Mouse (Mus musculus) lung, embryonic 16.5 days (tissue): ENCODE data around the gene Bbs9. TPM values are rescaled to one million over a fixed set of nuclear protein-coding genes. Genes with fewer than 3 reads are reported as not detected.

Experiments
- ATAC-seq: fragments of 200-750 bp; cut with Nextera tagmentation; 2 replicates; pipeline ENCODE4 v1.8.0; 2017; ENCODE audit warnings: low read depth, mild to moderate bottlenecking, moderate library complexity
- H3K27ac ChIP-seq: fragments of 300-500 bp; sonication (generic); 2 replicates; pipeline ENCODE4 v1.5.1; 2014; ENCODE audit warnings: mild to moderate bottlenecking, control low read depth, low read length
- H3K27me3 ChIP-seq: fragments of 300-500 bp; sonication (generic); 2 replicates; pipeline ENCODE4 v1.6.1; 2014; ENCODE audit warnings: low read depth, low read length, mixed read lengths; ENCODE audit not compliant: control insufficient read depth, insufficient read depth
- H3K36me3 ChIP-seq: fragments of 300-500 bp; sonication (generic); 2 replicates; pipeline ENCODE4 v1.6.1; 2014; ENCODE audit warnings: low read length; ENCODE audit not compliant: control insufficient read depth, insufficient read depth
- H3K4me1 ChIP-seq: fragments of 300-500 bp; sonication (generic); replicated peaks from 2 replicates; pipeline ENCODE4 v1.6.1; 2014; ENCODE audit warnings: low read length, mixed read lengths; ENCODE audit not compliant: control insufficient read depth, insufficient read depth
- H3K4me2 ChIP-seq: fragments of 300-500 bp; sonication (generic); 2 replicates; pipeline ENCODE4 v1.6.1; 2014; ENCODE audit warnings: low read depth, low read length, control low read depth
- H3K4me3 ChIP-seq: fragments of 300-500 bp; sonication (generic); 2 replicates; pipeline ENCODE4 v1.5.1; 2014; ENCODE audit warnings: mild to moderate bottlenecking, low read length, control low read depth
- H3K9ac ChIP-seq: fragments of 300-500 bp; sonication (generic); 2 replicates; pipeline ENCODE4 v1.6.1; 2014; ENCODE audit warnings: low read length, control low read depth
- H3K9me3 ChIP-seq: fragments of 300-500 bp; sonication (generic); 2 replicates; pipeline ENCODE4 v1.6.1; 2016; ENCODE audit warnings: low read length; ENCODE audit not compliant: control insufficient read depth
- WGBS: fragments of 180-500 bp; shearing (Covaris S2); extraction: QIAGEN DNeasy Blood & Tissue Kit; methylation state at CpG from one replicate; pipeline ENCODE4 v1.1.7; 2014; 5-methylcytosine and 5-hydroxymethylcytosine counted together
- polyA plus RNA-seq: library from polyadenylated mRNA; unstranded; fragments of >200 nt; fragmentation: Nextera tagmentation; extraction: Ambion mirVana; gene quantifications from 2 replicates; pipeline ENCODE4 v1.2.1, GENCODE M21; 2015

Gene Bbs9
- polyA plus RNA-seq, 1 experiment from 2014 or later = 16.0 TPM

DNA sequence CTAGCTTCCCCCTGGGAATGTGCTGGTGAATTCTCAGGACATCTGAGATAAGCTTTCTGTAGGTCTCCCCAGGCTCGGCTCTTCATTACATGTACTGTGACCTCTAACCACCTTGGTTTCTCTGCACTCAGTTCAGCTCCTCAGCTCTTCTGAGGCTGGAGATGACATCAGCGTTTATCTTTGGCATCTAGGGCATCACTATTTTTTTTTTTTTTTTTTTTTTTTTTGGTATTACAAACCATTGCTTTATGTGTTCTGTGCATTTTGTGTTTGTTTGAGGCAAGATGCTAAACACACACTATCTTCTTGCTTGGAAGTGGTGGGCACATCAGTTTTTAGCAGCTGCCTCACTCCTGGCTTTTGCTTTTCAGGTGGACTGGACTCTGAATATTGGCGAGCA, 102.8 kb downstream of the Bbs9 start:
- Histone ChIP-seq H3K4me1 (peaks cover 4% of the 10 kb centered on the region; the same call in 1 of the 2 replicates), H3K9ac (no peak overlapping the region), H3K4me3 (no peak overlapping the region), H3K36me3 (no peaks in the 10 kb centered on the region), H3K9me3 (no peaks in the 10 kb centered on the region), H3K27ac (no peak overlapping the region), H3K4me2 (no peak overlapping the region), H3K27me3 (no peaks in the 10 kb centered on the region)
- WGBS = 78% methylated on average over 3 of the region's 3 CpGs
- ATAC-seq = no peak

DNA sequence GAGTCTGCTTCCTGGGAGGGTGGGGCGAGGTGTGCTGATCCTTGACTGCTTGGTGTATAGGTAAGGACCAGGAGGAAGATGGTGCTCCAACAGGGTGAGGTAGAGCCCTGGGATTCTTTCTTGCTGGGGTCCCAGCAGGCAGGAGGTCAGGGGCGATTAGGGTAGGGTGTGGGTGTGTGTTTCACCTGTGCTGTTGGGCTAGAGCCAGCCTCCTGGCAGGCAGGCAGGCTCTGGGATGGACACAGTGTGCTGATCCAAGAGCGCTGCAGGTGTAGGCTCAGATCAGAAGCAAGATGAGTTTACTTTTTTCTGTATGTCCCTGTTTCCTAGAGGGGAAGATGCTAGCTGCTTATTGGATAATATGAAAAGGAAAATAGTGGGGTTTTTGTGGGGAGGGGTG, 108.7 kb downstream of the Bbs9 start:
- no peaks in the 10 kb centered on the region for H3K9me3 ChIP-seq
- ATAC-seq = no peak
- H3K4me2 ChIP-seq = no peak overlapping the region
- 82% methylated on average over 3 of the region's 3 CpGs for WGBS
- no peak overlapping the region for H3K27ac ChIP-seq
- H3K27me3 ChIP-seq = no peaks in the 10 kb centered on the region
- no peaks in the 10 kb centered on the region for H3K4me1 ChIP-seq
- H3K36me3 ChIP-seq = no peaks in the 10 kb centered on the region
- H3K4me3 ChIP-seq = no peak overlapping the region
- H3K9ac ChIP-seq = no peak overlapping the region

DNA sequence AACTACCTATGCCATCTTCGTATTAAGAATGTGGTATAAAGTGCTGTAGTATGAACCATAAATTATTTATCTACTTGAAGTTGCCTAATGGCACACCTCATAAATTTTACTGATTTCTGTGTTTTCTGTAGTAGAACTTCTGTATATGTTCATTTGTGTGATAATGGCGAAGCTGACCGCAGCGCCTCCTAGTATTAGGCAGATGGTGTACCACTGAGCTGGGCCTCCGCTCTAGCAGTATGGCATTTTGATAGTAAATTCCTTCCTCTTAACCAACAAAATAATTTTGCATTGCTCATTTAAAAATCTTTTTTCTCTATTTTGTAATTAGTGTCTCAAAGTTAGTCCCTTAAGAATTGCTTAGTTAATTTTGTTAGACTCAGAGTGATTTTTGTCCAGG, 117.5 kb downstream of the Bbs9 start:
- WGBS = 84% methylated on average over 5 of the region's 5 CpGs
- Histone ChIP-seq H3K4me2 (no peak overlapping the region), H3K4me3 (no peak overlapping the region), H3K9me3 (no peaks in the 10 kb centered on the region), H3K36me3 (no peaks in the 10 kb centered on the region), H3K27ac (no peak overlapping the region), H3K9ac (no peak overlapping the region), H3K4me1 (no peaks in the 10 kb centered on the region), H3K27me3 (no peaks in the 10 kb centered on the region)
- no peak for ATAC-seq

DNA sequence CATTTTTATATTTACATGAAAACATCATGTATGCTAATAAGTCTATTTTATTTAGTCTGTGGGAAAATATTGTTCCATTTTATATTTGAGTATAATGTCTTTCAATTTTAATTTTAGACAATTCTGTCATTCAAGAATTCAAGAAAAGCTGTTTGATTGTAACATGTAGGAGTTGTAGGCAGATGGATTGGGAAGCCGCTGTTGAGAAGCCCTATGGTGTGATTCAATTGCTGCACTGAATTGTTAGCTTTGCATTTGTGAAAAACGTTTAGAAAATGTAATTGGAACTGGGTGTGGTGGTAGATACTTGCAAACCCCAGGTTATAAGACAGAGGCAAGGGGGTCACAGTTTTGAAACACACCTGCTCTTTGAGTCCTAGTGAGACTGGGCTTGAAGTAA, 121.1 kb downstream of the Bbs9 start:
- WGBS = 52% methylated on average over 2 of the region's 2 CpGs
- no peaks in the 10 kb centered on the region for H3K9me3 ChIP-seq
- no peak overlapping the region for H3K4me2 ChIP-seq
- no peak overlapping the region for H3K4me3 ChIP-seq
- H3K27ac ChIP-seq = no peak overlapping the region
- no peaks in the 10 kb centered on the region for H3K27me3 ChIP-seq
- no peak for ATAC-seq
- H3K9ac ChIP-seq = no peak overlapping the region
- no peaks in the 10 kb centered on the region for H3K36me3 ChIP-seq
- no peaks in the 10 kb centered on the region for H3K4me1 ChIP-seq

DNA sequence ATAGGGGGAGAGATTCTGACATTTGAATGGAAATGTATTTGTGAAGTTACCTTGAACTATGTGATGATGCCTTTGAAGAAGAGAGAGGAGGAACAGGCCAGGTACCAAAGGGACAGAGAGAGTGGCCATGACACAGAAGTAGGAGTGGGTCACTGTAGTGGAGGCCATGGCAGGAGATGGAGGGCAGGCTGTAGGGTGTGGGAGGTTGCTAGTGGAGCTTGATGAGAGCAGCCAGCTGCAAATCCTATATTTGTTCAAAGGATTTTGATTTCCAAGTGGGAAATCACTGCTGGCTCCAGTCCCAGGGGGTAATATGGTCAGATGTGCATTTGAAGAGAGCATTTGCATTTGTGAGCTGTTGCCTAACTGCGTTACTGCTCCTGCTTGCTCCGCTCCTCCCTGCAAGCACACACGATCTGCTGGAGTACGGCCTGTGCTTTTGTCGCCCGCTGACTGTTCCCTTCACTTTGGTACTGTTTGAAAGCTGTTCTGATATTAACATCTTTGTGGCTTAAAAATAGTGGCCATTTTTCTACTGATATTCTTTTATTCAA, 137.8 kb downstream of the Bbs9 start:
- Histone ChIP-seq H3K4me1 (no peaks in the 10 kb centered on the region), H3K27ac (0 out of 2 replicates have a peak overlapping the region, but pooled peaks have one; percentile 2), H3K4me3 (no peak overlapping the region), H3K27me3 (no peaks in the 10 kb centered on the region), H3K9me3 (no peaks in the 10 kb centered on the region), H3K4me2 (no peak overlapping the region), H3K36me3 (no peaks in the 10 kb centered on the region), H3K9ac (no peak overlapping the region)
- ATAC-seq = peak; percentile 83
- WGBS = 42% methylated on average over 6 of the region's 6 CpGs

DNA sequence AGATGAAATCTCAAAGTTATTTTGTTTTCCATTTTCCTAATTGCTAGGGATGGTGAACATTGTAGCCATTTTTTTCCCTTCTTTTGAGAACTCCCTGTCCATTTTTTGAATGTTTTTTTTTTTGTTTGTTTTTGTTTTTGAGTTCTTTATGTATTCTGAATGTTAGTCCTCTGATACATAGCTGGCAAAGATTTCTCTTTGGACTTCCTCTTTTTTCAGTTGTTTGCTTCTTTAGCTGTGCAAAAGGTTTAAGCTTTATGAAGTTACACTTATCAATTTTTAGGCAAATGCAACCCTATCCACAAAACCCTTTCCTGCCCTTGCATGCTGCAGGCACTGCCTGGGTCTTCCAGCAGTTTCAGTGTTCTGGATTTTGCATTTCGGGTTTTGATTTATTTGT, 143.7 kb downstream of the Bbs9 start:
- no peaks in the 10 kb centered on the region for H3K27me3 ChIP-seq
- no peak overlapping the region for H3K4me3 ChIP-seq
- WGBS = 91% methylated on average over 1 of the region's 1 CpGs
- H3K36me3 ChIP-seq = no peaks in the 10 kb centered on the region
- no peaks in the 10 kb centered on the region for H3K9me3 ChIP-seq
- ATAC-seq = no peak
- H3K4me2 ChIP-seq = no peak overlapping the region
- 0 out of 2 replicates have a peak, but pooled peaks cover 2% of the 10 kb centered on the region for H3K4me1 ChIP-seq
- no peak overlapping the region for H3K9ac ChIP-seq
- no peak overlapping the region for H3K27ac ChIP-seq

DNA sequence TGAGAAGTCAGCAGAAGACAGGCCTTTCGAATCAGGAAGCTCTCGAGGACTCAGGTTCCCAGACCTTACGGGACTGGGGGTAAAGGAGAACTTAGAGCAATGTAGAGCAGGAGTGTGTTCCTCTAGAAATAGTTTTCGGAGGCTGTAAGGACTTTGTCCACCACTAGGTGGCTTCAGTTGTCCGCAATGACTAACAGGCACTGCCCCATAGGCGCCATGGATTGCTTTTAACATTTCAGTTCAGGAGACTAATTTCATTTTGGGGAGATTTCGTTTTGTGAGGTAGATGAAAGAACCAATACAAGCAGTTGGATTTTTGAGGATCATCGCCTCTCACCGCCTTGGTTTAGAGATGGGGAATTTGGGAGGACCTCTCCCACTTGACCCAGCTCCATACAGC, 149.5 kb downstream of the Bbs9 start:
- no peak; the same call in 1 of the 2 replicates for ATAC-seq
- no peaks in the 10 kb centered on the region for H3K36me3 ChIP-seq

DNA sequence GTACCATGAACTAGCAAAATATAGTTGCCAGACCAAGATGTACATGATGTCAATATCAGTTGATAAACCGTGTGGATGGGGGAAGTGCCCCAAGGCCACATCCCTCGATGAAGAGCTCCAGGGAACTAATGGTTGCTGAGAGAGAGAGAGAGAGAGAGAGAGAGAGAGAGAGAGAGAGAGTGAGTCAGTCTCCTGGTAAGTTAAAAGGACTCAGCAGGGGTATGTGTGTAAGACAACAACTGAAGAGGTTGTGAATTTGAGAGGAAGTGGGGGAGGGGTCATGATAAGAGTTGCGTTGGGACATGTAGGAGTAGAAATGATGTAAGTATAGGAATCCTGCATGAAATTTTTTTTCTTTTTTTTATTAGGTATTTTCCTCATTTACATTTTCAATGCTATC, 150.5 kb downstream of the Bbs9 start:
- Histone ChIP-seq H3K9ac (no peak overlapping the region), H3K9me3 (no peaks in the 10 kb centered on the region), H3K27me3 (no peaks in the 10 kb centered on the region), H3K4me3 (no peak overlapping the region), H3K36me3 (no peaks in the 10 kb centered on the region), H3K27ac (no peak overlapping the region), H3K4me1 (0 out of 2 replicates have a peak, but pooled peaks cover 2% of the 10 kb centered on the region), H3K4me2 (no peak overlapping the region)
- WGBS = 79% methylated on average over 3 of the region's 3 CpGs
- no peak for ATAC-seq

More for the DNA sequence above, 149.5 kb downstream of the Bbs9 start:
- Histone ChIP-seq H3K9me3 (no peaks in the 10 kb centered on the region), H3K4me3 (no peak overlapping the region), H3K4me2 (no peak overlapping the region), H3K9ac (no peak overlapping the region), H3K4me1 (0 out of 2 replicates have a peak, but pooled peaks cover 2% of the 10 kb centered on the region), H3K27me3 (no peaks in the 10 kb centered on the region), H3K27ac (no peak overlapping the region)
- WGBS = 51% methylated on average over 9 of the region's 9 CpGs

DNA sequence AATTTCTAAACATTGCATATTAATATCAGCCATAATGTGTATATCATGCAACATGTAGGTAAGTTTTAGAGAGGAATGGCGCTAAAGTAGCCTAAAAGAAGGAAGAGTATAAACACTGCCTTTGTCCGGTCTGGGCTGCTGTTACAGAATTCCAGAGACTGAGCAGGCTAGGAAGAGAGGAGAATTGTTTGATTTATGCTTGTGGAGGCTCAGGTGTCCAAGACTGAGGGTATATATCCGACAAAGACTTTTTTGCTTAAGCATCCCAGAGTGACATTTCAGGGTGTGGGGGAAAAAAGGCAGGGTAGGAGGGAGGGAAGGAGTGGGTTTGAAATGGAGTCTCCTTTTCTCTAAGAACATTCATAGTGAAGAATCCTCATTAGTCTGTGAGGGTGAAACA, 152.4 kb downstream of the Bbs9 start:
- no peaks in the 10 kb centered on the region for H3K4me1 ChIP-seq
- no peaks in the 10 kb centered on the region for H3K36me3 ChIP-seq
- no peaks in the 10 kb centered on the region for H3K9me3 ChIP-seq
- no peak overlapping the region for H3K9ac ChIP-seq
- no peak overlapping the region for H3K27ac ChIP-seq
- 53% methylated on average over 3 of the region's 3 CpGs for WGBS
- no peak for ATAC-seq
- no peak overlapping the region for H3K4me3 ChIP-seq
- H3K27me3 ChIP-seq = no peaks in the 10 kb centered on the region
- no peak overlapping the region for H3K4me2 ChIP-seq
